Mouse (Mus musculus) gastrocnemius, postnatal 25 days (tissue): ENCODE data around the gene Spo11. TPM values are rescaled to one million over a fixed set of nuclear protein-coding genes. Genes with fewer than 3 reads are reported as not detected.

Source experiments
- DNase-seq: peaks from one replicate; pipeline ENCODE4 v3.0.0; 2022
- total RNA-seq, 2 experiments: library from RNA; stranded (reverse); gene quantifications; 1 replicate in 1 of 2; 2 replicates in 1 of 2; pipeline ENCODE4 v1.2.3; 2021

Gene Spo11
- total RNA-seq, 2 experiments from 2014 or later: not detected

DNA sequence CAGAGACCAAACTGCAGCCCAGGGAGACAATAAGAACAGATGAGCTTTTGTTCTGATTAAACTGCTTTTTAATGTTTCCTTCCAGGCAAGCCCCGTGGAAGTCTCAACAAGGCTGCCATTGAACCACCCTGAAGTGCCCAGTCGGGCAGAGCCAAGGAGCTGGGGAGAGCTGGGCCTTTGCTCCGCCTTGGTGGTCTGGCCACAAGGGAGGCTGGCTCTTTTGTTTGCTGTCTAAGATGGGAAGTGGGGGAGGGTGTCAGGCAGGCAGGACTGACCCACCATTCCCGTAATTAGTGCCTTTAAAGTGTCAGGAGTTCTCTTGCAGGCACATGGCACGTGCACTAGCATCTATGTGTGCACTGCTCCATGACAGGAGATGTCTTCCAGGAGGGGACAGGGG is 18.9 kb upstream of the Spo11 start:
- DNase-seq: no peak

DNA sequence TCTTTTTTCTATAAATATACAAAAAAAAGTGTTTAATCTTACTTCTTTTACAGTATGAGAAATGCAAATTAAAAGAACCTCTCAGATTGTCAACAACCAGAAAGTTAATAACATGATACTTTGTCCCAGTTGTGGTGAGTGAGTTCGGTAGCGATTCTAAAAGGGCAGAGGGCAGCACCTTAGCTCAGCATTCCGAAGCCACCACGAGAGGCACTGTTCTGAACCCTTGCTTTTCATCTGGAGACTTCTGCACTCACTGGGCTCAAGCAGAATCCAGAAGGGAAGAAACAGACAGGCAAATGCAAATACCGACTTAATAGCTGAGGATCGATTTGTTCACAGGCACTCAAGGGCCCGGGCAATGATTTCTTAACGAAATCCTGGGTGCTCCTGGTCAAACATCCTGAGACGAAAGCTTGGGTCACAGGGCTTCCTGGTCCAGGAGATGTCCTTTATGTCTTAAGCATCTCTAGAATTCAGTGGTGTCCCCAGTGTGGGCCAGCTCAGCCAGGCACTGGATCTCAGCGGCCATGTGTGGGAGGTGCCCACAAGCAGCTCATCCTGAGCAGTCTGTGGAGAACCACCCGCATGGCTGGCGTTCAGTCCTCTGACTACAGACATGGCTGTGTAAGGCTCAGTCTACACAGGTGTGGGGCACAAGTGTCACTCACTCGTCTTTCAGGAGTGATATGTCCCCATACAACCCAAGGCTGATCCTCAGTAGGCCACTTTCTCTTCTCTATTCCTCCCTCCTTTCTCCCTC is 18.3 kb upstream of the Spo11 start:
- DNase-seq: no peak

DNA sequence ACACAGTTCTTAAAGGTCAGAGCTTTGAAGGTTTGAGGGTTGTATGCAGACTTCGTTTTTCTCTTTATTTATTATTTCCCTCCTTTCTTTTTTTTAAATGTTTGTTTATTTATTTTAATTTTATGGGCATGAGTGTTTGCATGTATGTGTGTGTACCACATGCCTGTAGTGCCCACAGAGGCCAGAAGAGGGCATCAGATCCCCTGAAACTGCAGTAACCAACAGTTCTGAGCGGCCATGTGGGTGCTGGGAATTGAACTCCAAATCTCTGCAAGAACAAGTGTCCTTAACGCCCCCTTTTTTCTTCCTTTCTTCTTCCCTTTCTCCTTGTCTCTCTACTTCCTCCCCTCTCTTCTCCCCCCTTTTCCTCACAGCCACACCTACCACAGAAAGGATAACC is 17.1 kb upstream of the Spo11 start:
- DNase-seq: no peak

DNA sequence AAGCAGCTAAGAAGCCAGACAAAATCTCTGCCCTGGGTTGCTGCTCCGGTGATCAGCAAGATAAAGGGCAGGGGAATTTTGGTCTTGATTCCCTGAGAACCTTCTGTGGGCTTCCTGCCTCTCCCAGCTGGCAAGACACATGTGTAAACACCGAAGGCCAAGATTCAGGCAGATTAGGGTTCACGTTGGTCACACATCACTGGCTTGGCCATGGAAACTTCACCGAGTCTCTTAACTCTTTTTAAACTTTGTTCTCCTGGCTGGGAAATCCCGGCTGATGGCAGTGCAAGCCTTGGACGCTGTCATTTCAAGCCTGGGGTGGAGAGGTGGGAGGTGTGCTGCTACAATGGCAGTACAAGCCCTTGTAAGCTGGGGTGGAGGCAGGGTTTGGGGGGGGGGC is 16.3 kb upstream of the Spo11 start:
- DNase-seq: no peak

DNA sequence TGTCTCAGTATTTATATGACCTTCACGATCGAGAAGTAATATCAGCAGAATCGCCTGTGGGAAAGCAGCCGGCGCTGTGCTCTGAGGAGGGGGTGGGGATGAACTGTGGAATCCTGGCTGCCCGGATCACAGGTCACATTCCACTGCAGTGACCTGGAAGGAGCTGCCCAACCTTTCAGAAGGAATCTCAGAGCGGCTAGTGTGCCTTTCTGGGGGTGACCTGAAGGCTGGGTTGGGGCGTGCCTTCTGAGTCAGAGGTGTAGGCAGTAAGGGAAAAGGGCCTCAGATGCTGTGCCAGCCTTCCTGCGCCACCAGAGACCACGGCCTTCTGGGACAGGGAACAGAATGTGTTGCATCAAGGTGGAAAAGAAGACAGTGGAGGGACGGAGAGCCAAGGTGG is 12.3 kb upstream of the Spo11 start:
- DNase-seq: no peak

DNA sequence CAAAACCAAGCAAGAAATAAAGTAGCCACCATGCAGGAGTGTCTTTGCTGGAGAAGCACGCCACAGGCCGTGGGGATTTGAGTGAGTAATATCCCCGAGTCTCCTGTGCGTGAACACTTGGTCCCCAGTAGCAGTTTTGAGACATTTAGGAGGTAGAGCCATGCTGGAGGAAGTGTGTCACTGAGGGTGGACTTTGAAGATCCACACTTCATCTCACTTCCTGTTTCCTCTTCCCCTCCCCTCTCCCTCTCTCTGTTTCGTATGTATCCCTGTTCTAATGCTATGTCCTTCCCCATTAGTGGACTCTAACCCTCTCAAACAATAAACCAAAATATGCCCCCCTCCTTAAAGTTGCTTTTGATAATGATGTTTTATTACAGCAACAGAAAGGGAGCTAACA is 11.0 kb upstream of the Spo11 start:
- no peak for DNase-seq

DNA sequence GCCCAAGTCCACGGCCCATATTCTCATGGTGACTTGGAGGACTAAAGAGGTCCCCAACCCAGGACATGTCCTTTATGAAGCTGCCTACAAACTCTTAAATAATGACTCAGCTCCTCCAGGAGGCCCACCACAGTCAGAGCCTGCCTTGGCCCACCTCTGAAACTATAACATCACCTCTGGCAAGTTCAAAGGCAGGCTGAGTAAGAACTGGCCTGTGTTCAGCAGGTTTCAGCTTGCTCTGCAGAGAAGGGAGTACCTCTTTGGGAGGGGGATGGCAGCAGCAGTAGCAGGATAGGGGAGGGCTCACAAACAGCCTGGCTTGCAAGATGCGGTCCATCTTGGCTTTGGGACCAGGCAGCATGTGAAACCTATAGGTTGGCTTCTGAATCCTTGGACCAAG is 5.6 kb upstream of the Spo11 start:
- DNase-seq: no peak

DNA sequence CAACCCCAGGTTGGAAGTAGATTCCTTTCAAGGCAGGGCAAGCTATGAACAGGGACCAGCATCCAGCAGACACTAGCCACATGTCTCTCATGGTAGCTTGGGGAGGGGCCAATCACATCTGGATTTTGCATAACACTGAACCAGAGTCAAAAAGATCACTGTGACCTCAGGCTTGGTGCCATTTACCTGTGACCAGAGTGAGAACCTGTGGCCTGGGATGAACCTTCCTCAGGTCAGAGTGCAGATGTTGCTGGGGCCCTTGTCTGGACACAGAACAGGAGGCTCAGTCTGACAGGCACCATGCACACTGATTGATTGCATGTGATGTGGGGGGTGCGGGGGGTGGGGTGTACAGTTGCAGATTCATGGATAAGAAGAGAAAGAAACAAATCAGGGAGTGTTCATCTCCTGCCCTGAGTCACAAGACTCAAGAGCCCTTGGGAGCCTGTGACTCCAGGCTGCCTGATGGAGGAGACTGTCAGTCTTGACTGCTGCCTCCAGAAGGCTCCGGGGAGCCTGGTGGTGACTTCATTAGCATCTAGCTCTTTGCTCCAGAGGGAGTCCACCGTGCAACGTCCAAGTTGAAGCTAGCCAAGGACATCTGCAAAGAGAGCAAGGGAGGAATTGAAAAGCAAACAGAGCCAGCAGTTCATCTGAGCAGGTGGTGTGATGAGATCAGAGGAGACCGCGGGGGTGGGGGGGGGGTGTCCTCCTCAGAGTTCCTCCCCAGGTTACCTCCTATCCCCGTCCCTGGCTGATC is 3.5 kb upstream of the Spo11 start:
- peak; percentile 51 for DNase-seq

DNA sequence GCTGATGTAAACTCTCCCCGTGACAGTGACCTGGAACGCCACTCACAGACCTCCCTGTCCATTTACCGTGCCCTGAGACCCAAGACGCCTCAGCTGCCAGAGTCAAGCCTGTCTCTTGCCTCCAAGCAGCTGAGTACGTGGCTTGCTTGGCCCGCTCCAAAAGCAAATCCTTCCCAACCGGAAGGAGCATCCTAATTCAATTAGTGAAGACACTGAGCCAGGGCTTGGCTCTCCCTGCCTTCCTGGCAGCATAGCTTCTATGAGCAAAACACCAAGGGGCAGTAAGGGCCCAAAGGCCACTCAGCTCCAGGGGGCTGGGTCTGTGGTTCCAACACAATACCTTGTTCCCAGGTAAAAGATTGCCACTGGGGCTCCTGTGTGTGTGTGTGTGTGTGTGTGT is 2.8 kb upstream of the Spo11 start:
- peak; percentile 43 for DNase-seq

DNA sequence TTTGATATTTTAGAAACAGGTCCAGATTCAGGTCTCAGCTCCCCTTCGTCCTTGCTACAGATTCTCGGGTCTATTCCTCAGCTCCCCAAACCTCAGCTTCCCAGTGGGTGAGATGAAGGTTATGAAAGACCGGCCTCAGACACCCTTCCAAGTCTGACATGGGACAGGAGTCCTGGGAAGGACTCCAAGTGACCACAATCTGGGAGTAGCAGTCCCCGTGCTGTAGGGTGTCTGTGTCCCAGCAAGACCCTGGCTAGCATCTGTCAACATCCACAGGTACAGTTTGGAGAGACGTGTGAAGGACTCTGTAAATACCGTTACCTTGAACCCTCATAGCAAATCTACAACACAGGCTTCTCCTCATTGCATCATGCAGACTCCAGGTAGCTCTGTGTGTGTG is 2.3 kb upstream of the Spo11 start:
- no peak for DNase-seq

DNA sequence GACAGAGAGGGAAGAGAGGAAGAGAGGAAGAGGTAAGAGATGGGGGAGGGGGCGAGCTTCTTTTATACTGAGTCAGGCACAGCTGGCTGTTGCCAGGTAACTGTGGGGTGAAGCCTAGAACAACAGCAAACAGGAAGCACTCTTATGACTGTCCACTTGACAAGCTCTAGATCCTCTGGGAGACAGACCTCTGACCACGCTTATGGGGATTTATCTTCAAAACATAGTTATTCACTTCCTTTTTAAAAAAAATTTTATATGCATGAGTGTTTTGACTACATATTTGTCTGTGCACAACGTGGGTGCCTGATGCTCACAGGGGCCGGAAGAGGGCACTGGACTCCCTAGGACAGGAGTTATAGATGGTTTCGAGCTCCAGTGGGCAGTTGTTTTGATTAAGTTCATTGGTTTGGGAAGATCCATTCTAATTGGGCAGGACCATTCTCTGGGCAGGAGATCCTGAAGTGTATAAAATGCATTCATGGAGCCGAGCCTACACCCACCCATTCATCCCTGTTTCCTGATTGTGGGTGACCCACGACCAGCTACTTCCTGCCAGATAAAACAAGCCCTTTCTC is 750 bp upstream of the Spo11 start:
- DNase-seq: no peak

DNA sequence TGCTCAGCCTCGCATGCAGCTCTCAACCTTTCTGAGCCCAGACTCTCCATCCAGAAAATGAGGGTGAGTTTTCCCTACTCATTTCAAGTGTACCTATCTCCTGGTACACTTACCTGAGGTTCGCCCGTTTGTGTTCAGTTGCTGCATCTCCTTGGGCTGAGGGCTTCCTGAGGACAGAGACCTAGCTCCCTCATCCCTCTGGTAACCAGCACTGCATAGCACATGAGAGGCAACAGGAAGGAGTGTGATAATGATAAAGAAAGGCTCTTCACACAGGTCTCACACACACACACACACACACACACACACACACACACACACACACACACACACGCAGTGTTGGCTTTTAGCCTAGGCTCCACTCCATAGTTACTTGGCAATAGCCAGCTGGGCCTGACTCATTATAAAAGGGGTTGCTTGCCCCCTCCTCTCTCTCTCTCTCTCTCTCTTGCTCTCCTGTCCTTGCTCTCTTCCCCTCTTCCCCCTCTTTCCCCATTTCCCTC is 682 bp downstream of the Spo11 start:
- DNase-seq: no peak

DNA sequence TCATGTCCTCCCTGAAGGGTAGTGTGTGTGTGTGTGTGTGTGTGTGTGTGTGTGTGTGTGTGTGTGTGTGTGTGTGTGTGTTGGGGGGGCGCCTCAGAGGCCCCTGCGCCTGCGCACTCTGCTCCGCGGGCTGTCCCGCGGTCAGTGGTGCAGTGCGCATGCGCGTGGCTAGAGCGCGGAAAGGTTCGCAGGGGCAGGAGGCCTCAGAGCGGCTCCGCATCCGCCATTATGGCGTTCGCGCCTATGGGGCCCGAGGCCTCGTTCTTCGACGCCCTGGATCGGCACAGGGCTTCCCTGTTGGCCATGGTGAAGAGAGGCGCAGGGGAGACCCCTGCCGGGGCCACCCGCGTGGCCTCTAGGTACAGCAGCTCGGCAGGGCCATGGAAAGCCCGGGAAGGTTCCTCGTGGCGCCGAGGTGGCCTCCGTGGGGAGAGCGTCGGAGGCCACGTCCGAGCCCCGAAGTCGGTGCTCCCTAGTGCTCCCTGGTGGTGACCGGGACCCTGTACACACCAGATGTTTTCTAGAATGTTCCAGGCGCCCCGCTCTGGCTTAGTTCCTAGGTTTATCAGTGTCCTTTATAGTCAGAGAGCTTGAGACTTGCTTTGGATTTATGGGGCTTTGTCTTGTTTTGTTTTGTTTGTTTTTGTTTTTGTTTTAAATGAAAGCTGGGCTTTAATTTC is 2.3 kb downstream of the Spo11 start:
- no peak for DNase-seq

DNA sequence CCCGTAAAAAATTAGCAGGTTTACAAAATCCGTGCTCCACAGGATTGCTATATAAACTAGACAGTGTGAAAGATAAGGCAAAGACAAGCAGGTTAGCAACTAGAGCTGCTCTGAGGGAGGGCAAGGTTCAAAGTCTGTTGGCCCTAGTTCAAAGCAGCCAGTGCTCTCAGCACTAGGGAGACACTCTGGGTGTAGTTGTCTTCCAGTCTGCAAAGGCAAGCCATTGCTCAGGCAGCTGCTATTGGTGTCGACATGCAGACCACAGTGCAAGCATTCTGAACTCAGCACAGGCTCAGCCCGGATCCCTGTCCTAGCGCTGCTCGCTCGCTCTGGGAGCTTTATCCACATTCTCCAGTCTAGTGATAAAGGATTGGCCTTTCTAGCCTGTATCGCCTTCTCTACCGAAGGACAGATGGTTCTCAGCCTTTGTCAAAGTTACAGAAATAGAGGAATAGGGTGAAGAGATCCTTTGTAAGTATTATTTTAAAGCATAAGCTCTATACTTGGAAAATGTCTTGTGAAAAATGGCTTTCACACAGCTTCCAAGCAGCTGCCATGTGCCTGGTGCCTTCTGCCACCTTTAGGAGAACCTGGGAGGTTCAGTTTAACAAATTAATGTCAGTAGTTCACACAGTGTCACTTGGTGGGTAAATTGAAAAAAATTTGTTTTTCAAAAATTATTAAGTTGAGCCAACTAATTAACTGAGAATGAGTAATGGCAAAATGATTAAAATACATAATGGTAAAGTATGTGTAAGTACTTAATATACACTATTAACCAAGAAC is 5.5 kb downstream of the Spo11 start:
- DNase-seq: no peak

DNA sequence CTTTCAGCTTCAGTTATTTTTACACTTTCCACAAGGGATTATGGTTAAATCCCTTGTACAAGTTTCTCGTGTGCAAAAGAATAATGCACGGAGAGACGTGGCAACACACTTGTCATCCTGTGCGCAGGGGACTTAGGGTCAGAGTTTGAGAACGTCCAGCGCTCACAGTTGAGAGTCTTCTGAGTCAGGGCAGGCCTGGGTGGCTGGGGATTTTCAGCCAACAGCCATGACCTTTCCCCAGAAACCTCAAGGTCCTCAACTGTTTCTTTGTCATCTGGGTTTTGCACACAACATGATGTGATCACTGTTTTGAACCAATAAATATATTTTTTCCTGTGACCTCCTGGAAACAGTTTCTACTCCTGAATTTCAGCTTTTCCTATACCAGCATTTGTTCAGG is 12.7 kb downstream of the Spo11 start:
- DNase-seq: no peak

DNA sequence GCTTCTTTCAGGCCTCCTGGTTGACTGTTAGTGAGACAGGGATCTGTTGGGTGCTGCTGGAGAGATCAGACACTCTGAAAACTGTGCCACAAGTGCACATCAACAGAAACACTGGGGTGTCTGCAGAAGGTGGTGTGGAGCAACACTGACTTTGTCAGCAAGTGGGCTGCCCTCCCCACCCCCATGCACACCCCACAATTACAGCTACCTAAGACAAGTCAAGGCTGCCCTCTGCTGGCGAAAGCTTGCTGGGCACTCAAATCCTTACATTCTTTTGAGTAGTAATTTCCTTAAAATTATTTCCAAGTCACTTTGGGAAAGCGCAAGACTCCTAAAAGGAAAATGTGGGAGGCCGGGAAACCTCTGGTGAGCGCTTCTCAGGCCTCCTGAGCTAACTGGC is 18.7 kb downstream of the Spo11 start:
- peak; percentile 40 for DNase-seq

DNA sequence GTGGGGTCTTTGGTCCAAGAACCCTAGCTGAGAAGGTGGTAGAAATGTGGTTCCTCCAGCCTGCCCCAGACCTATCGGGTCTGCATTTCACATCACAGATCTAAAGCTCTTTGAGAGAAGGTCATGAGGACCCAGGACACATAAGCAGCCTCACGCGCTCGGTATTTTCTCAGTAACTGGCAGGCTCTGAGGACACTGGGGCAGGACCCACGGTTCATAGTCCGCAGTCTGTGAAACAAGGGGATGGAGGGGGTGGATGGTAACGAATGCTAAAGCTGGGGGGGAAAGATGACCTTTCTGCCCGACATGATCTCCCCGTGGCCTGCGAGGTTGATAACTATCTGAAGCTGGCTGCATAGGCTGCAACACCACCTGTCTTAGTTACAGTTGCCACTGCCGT is 20.2 kb downstream of the Spo11 start:
- DNase-seq: no peak

DNA sequence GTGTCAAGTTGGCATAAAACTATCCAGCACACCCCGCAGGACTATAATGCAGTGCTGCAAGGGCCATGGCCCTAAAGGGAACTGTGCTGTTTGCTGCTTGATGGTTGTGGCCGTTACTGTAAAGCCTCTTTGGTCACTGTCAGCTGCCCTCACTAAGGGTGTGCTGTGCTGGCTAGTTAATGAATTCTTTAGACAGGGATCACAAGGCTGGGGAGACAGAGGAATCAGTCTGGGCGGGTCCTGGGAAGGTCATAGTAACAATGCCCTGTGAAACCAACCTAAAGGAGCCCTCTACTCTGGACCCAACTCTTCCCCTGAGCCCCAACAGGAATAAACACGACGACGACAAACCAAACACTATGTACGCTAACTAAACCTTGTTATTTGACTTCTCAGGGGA is 21.0 kb downstream of the Spo11 start:
- DNase-seq: no peak

DNA sequence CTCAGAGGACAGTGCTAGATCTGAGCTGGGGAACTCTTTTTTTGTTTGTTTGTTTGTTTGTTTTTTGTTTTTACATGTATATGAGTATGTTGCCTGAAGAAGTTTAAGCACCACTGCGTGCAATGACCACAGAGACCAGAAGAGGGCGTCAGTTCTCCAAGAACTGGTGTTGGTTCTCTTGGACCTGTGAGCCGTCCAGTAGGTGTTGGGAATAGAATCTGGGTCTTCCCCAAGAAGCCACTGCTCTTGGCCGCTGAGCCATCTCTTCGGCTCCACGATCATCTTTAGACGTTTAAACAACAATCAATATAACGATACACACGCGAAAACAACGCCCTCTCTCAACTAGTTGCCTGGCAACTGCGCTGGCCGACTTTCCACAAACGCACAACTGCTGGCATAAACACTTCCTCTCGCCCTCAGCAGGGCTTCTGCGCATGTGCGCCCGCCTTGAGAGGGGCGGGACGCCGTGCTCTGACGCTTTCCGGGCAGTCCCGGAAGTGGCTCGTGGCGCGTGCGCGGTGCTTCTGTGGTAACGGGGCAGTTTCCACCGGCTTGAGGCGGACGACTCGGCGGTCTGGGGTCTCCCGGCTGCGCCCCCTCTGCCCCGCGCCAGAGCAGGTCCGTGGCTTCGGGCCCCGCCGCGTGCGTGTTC is 22.3 kb downstream of the Spo11 start, which contains the start of gene Rae1:
Gene Rae1, plus strand, starts transcription at position 488 of the 655 bp plus-strand sequence.
- peak; percentile 96 for DNase-seq

DNA sequence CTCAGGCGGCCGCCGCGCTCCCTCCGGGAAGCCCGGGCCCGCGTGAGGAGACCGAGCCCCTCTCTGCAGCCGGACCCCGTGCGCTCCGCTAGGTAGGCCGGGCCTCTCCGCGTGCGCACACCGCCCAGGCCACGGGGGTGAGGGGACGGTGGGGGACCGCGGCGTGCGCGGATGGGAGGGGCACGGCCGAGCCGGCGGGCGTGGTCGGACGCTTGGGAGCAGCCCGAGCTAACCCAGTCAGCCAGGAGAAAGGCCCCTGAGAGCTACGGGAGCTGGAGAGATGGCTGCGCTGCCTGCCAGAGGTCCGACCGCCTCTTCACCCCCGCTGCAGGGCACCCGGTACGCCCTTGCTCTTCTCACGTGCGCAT is 22.8 kb downstream of the Spo11 start:
- no peak for DNase-seq

DNA sequence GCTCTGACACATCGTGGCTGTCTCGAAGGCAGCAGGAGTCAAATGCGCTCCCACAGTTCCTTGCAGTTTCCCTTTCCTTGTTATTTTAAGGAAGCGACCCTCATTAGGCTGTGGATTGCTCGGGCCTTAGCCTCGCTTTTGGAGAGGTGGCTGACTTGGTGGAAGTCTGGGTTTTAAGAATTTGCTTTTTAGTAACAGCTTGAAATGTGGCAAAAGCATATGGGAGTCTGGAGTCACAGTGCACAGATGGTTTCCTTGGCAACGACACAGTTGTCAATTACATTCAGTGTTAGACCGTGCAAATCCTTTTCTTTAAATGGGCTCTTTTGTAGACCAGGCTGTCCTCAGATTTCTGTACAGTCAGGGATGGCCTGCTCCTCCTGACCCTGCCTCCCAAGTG is 23.4 kb downstream of the Spo11 start:
- no peak for DNase-seq
